Mouse (Mus musculus): ENCODE results near the gene Pdpr. TPM values are rescaled to one million over a fixed set of nuclear protein-coding genes. Genes with fewer than 3 reads are reported as not detected.
A peak's percentile ranks its signal among the peaks of the same experiment; 100 is the strongest.
"Not testable (repeated sequence)": the region's sequence is repeated elsewhere in the genome, so short reads cannot be mapped to it uniquely, and the experiment has no call there.

Pdpr gene
- polyA plus RNA-seq, 1 experiment from 2014 or later: 14.7 TPM

DNA sequence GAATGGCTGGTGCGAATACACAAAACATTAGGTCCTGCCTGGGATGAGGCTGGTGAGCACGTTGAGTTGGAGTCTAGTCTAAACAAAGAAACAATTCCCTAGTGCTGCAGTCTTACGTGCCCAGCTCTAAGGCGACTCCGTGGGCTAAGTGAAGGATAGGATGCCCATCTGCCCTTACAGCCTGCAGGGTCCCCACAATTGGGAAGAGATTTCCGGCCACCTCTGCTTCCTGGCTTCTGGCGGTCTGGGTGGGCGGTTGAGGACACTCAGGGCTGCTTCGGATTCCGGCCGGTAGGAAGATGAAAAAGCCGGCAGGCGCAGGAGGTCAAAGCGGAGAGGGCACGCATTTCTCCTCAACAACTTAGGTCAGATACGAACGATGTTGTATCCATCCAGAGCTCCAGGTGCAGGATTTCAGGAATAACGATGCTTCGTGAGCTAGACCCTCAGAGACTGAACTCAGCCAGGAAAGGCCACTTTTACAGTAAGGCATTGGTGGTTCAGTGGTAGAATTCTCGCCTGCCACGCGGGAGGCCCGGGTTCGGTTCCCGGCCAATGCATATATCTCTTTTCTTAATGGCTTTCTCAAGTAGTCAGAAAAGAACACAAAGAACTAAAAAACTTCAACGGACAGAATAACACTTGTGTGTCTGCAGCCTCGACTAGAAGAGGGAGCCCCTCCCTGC lies 32.2 kb upstream of the Pdpr start:
- Histone ChIP-seq H3K9me3 (no peaks in the 10 kb centered on the region), H3K27me3 (peaks cover 5% of the 10 kb centered on the region), H3K4me3 (replicated peaks) (peak overlapping the region; percentile 66), H3K4me2 (peak overlapping the region; percentile 77), H3K9ac (replicated peaks) (peak overlapping the region; percentile 65), H3K36me3 (peaks cover 13% of the 10 kb centered on the region), H3K4me1 (replicated peaks) (peaks cover 20% of the 10 kb centered on the region), H3K27ac (peak overlapping the region; percentile 64; the same call in 1 of the 2 replicates)
- WGBS: under 1% methylated on average over 27 of the region's 27 CpGs
- peak; percentile 86 for ATAC-seq (ENCODE audit: insufficient number of reproducible peaks, insufficient read depth, low FRiP score, low TSS enrichment, low read depth)

DNA sequence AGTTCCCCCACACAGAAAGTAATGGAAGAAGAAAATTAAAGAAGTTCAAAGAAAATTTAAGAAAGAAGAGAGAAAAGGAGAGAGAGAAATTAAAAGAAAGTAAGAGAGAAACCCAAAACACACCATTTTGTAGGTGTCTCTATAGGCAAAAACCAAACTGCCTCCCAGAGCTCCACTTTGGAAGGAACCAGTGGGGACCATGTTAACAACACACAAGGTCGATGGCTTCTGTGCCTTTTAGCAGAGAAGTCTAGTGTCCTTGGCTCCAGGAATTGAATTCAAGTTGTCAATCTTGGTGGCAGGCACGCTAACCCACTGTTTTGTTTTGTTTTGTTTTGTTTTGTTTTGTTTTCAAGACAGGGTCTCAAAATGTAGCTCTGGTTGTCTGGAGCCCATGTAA lies 31.5 kb upstream of the Pdpr start:
- Histone ChIP-seq H3K27me3 (peaks cover 5% of the 10 kb centered on the region), H3K4me1 (replicated peaks) (peaks cover 13% of the 10 kb centered on the region), H3K27ac (no peak overlapping the region), H3K36me3 (peaks cover 11% of the 10 kb centered on the region), H3K9ac (replicated peaks) (no peak overlapping the region), H3K4me3 (replicated peaks) (peak overlapping the region; percentile 66), H3K4me2 (peak overlapping the region; percentile 77), H3K9me3 (no peaks in the 10 kb centered on the region)
- WGBS: 46% methylated on average over 2 of the region's 2 CpGs
- ATAC-seq (ENCODE audit: insufficient number of reproducible peaks, insufficient read depth, low FRiP score, low TSS enrichment, low read depth): no peak

DNA sequence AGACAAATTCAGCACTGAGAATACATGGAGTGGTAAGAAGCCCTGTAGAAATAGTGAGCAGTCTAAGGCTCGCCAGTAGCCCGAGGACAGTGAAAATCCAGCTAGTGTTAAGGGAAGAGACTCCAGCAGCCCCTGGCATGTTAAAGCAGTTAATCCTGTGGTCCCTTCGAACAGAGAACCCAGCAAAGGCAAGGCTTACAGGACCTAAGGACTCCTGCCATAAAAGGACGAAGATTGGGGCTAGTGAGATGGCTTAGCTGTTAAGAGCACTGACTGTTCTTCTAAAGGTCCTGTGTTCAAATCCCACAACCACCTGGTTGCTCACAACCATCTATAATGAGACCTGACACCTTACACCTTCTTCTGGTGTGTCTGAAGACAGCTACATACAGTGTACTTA lies 28.1 kb upstream of the Pdpr start:
- 60% methylated on average over 4 of the region's 4 CpGs for WGBS
- Histone ChIP-seq H3K4me1 (replicated peaks) (peaks cover 3% of the 10 kb centered on the region), H3K4me3 (replicated peaks) (no peak overlapping the region), H3K4me2 (no peak overlapping the region), H3K9ac (replicated peaks) (no peak overlapping the region), H3K36me3 (no peaks in the 10 kb centered on the region), H3K27ac (no peak overlapping the region), H3K27me3 (no peaks in the 10 kb centered on the region; the same call in 1 of the 2 replicates), H3K9me3 (no peaks in the 10 kb centered on the region)
- no peak for ATAC-seq (ENCODE audit: insufficient number of reproducible peaks, insufficient read depth, low FRiP score, low TSS enrichment, low read depth)

DNA sequence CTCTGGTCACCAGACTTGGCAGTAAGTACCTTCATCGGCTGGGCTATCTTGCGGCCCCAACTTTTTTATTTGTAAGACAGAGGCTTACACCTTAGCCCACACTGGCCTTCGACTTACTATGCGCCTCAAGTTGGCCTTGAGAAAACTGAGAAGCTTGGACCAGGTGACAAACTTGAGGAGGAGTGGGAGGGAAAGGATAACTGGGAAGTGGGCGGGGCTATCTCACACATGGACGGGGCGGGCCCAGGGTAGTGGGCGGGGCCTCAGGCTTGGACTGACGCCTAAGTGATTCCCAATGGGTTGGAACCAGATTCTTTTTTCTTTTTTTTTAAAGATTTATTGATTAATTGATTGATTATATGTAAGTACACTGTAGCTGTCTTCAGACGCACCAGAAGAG lies 27.0 kb upstream of the Pdpr start:
- Histone ChIP-seq H3K4me3 (replicated peaks) (no peak overlapping the region), H3K27me3 (no peaks in the 10 kb centered on the region; the same call in 1 of the 2 replicates), H3K27ac (no peak overlapping the region), H3K36me3 (no peaks in the 10 kb centered on the region), H3K9ac (replicated peaks) (no peak overlapping the region), H3K9me3 (no peaks in the 10 kb centered on the region), H3K4me1 (replicated peaks) (no peaks in the 10 kb centered on the region), H3K4me2 (no peak overlapping the region)
- 33% methylated on average over 10 of the region's 10 CpGs for WGBS
- ATAC-seq (ENCODE audit: insufficient number of reproducible peaks, insufficient read depth, low FRiP score, low TSS enrichment, low read depth): no peak

DNA sequence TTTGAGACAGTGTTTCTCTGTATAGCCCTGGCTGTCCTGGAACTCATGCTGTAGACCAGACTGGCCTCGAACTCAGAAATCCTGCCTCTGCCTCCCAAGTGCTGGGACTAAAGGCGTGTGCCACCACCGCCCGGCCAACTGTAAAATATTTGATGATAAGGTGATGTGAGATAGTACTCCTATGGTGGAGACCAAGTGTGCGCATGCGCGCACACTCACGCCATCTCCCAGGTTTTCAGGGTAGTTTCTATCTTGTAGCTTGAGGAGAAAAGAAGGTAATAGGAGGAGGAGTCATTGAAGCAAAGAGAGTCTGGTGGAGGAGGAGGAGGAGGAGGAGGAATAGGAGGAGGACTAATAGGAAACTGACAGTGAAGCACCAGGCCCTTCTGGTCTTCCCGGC lies 25.8 kb upstream of the Pdpr start:
- not testable (repeated sequence) for H3K9ac ChIP-seq (replicated peaks); ATAC-seq (ENCODE audit: insufficient number of reproducible peaks, insufficient read depth, low FRiP score, low TSS enrichment, low read depth); H3K27ac ChIP-seq; H3K4me1 ChIP-seq (replicated peaks); H3K9me3 ChIP-seq; H3K4me2 ChIP-seq; H3K36me3 ChIP-seq; H3K4me3 ChIP-seq (replicated peaks); H3K27me3 ChIP-seq
- 95% methylated on average over 9 of the region's 9 CpGs for WGBS

DNA sequence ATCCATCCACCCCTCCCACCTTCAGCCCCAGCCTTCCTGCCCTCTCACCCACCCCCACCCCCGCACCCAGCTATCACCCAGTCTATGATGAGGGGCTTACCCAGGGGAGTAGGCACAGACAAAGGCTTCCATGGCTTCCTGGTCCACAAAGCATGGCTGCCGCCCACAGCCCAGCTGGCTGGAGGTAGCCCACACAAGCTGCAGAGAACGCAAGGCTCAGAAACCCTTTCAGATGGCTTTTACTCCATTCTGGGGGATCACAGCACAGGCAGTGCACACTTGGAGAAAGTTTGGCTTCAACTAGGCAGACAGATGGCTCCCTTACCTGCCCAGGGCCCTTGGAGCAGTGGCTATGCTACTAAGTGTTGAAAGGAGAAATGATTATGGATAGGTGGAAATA lies 18.5 kb upstream of the Pdpr start:
- H3K4me3 ChIP-seq (replicated peaks): no peak overlapping the region
- 78% methylated on average over 3 of the region's 3 CpGs for WGBS
- no peak for ATAC-seq (ENCODE audit: insufficient number of reproducible peaks, insufficient read depth, low FRiP score, low TSS enrichment, low read depth)
- no peak overlapping the region for H3K9ac ChIP-seq (replicated peaks)
- no peaks in the 10 kb centered on the region for H3K36me3 ChIP-seq
- H3K27me3 ChIP-seq: no peaks in the 10 kb centered on the region
- peaks cover 3% of the 10 kb centered on the region; the same call in 1 of the 2 replicates for H3K4me1 ChIP-seq (replicated peaks)
- no peak overlapping the region for H3K4me2 ChIP-seq
- H3K9me3 ChIP-seq: no peaks in the 10 kb centered on the region
- H3K27ac ChIP-seq: no peak overlapping the region

DNA sequence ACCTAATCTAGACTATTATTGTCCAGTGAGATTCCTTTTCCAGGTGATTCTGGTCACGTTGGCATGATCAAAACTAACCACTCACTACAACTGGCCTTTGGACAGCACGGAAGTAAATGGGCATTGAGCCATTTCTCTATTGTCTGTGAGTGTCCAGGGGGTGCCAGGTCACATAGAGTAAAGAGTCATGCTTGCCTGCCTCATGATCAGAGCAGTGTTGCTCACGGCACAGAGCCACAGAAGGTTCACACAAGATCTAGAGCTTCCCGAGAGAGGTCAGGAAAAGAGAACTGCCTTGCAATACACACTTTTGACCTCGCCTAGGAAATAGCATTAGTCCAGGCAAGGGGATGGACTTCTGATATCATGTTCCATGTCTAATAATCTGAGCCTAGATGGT lies 15.0 kb upstream of the Pdpr start:
- Histone ChIP-seq H3K36me3 (no peaks in the 10 kb centered on the region), H3K4me3 (replicated peaks) (no peak overlapping the region), H3K4me2 (no peak overlapping the region), H3K9ac (replicated peaks) (no peak overlapping the region), H3K4me1 (replicated peaks) (peaks cover 7% of the 10 kb centered on the region; the same call in 1 of the 2 replicates), H3K27me3 (no peaks in the 10 kb centered on the region), H3K9me3 (no peaks in the 10 kb centered on the region), H3K27ac (no peak overlapping the region)
- 80% methylated on average over 5 of the region's 5 CpGs for WGBS
- no peak for ATAC-seq (ENCODE audit: insufficient number of reproducible peaks, insufficient read depth, low FRiP score, low TSS enrichment, low read depth)

DNA sequence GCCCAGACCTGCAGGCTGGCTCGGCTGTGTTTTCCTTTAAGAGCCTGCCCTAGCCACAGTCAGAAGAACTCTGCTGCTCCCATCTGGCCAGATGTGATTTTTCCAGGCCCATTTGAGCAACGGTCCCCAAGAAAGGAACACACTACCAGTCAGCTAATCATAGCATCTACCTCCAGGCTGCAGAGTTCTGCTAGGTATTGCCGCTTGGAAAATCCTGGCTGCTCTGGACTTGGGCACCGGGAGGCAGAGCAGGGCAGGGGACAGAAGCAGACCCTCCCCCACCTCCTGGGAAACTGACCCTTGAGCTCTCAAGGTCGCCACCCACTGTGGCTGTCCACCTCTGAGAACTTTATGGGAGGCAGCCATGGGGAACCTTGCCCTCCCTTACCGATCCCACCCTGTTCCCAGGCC lies 14.6 kb upstream of the Pdpr start:
- WGBS: 25% methylated on average over 6 of the region's 6 CpGs
- Histone ChIP-seq H3K36me3 (no peaks in the 10 kb centered on the region), H3K4me2 (no peak overlapping the region), H3K27me3 (no peaks in the 10 kb centered on the region), H3K4me1 (replicated peaks) (peaks cover 7% of the 10 kb centered on the region; the same call in 1 of the 2 replicates), H3K4me3 (replicated peaks) (no peak overlapping the region), H3K27ac (no peak overlapping the region), H3K9ac (replicated peaks) (no peak overlapping the region), H3K9me3 (no peaks in the 10 kb centered on the region)
- no peak for ATAC-seq (ENCODE audit: insufficient number of reproducible peaks, insufficient read depth, low FRiP score, low TSS enrichment, low read depth)

DNA sequence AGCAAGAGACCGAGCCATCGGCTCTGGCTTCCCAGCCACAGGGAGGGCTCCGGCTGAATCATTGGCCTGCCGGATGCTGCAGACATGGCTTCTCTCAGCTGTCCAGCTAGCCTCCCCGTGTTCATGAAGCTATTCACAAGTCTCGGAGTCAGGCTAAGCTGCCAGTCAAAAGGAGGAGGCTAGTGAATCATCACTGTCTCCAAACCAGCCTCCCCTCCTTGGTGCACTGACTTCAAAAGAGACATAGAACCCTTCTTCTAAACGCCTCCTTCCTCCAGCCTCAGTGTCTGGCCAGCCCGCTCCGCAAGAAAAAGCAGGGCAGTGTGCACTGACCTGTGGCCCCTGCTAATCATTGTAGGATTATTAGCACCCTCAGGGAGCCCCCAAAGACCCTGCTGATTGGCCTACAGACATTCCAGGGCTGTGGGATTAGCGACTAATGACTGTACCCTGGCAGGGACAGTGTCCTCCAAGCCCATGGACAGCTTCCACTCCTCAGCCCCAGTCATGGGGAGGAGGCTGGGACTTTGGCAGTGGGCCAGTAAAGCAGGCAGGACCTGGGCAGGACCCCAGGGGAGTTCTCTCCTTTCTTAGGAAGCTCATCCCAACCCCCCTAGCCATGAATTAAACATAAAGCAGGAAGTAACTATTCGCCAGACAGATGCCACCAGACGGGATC lies 12.7 kb upstream of the Pdpr start:
- H3K4me1 ChIP-seq (replicated peaks): peaks cover 7% of the 10 kb centered on the region; the same call in 1 of the 2 replicates
- no peak overlapping the region for H3K4me3 ChIP-seq (replicated peaks)
- H3K27ac ChIP-seq: no peak overlapping the region
- WGBS: 55% methylated on average over 12 of the region's 12 CpGs
- no peaks in the 10 kb centered on the region for H3K36me3 ChIP-seq
- H3K4me2 ChIP-seq: no peak overlapping the region
- H3K9me3 ChIP-seq: no peaks in the 10 kb centered on the region
- no peaks in the 10 kb centered on the region for H3K27me3 ChIP-seq
- no peak overlapping the region for H3K9ac ChIP-seq (replicated peaks)
- ATAC-seq (ENCODE audit: insufficient number of reproducible peaks, insufficient read depth, low FRiP score, low TSS enrichment, low read depth): no peak

DNA sequence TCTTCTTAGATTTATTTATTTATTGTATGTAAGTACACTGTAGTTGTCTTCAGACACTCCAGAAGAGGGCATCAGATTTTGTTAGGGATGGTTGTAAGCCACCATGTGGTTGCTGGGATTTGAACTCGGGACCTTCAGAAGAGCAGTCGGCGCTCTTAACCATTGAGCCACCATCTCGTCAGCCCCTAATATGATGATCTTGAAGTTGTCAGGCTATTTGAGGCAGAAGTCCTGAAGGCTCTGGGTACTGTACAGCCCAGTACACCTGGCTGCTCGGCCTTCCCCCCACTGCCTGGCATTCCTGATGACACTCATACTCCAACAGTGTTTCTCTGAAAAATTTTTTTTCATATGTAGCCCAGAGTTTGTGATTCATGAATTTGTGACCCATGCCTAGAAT lies 10.5 kb upstream of the Pdpr start:
- H3K27ac ChIP-seq; H3K36me3 ChIP-seq; H3K9me3 ChIP-seq; H3K9ac ChIP-seq (replicated peaks); H3K27me3 ChIP-seq; H3K4me3 ChIP-seq (replicated peaks); H3K4me1 ChIP-seq (replicated peaks); ATAC-seq (ENCODE audit: insufficient number of reproducible peaks, insufficient read depth, low FRiP score, low TSS enrichment, low read depth); H3K4me2 ChIP-seq: not testable (repeated sequence)
- WGBS: 89% methylated on average over 5 of the region's 5 CpGs

DNA sequence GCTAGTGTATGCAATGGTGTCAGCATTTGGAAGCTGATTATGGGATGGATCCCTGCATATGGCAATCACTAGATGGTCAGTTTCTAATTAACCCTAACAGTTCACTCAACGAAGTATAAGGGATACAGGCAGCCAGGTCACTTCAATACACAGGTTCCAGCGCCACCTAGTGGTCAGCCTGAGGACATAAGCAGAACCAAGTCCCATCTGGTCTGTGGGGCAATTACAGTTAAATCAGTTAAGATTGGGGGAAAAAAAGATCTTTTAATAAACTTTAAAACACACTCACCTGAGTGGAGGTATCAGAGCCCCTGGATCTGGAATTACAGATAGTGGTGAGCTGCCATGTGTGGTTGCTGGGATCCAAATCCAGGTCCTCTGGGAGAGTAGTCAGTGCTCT lies 4.3 kb upstream of the Pdpr start:
- H3K4me2 ChIP-seq: no peak overlapping the region
- WGBS: 0% methylated on average over 2 of the region's 2 CpGs
- H3K4me1 ChIP-seq (replicated peaks): no peaks in the 10 kb centered on the region
- no peak overlapping the region for H3K27ac ChIP-seq
- no peak overlapping the region for H3K9ac ChIP-seq (replicated peaks)
- no peak overlapping the region for H3K4me3 ChIP-seq (replicated peaks)
- no peaks in the 10 kb centered on the region for H3K36me3 ChIP-seq
- H3K9me3 ChIP-seq: no peaks in the 10 kb centered on the region
- no peak for ATAC-seq (ENCODE audit: insufficient number of reproducible peaks, insufficient read depth, low FRiP score, low TSS enrichment, low read depth)
- no peaks in the 10 kb centered on the region for H3K27me3 ChIP-seq

DNA sequence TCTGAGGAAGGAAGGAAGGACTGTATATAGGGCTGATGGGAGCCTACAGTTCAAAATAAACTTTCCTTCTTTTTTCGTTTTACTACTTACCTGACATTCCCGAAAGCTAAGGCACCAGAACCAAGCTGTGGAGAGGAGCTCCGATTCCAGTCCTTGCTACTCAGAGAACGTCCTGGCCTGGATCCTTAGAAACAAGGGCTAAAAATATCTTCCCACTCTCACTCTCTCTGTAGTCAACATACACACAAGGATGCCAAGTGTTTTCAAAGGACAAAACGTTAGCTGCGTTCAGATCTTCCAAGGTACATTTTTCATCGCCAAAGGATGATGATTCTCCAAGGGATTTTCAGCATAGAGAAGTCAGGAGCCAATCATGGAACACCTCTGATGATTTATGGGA lies 2.7 kb upstream of the Pdpr start:
- no peak overlapping the region for H3K27ac ChIP-seq
- no peak overlapping the region for H3K9ac ChIP-seq (replicated peaks)
- no peak overlapping the region for H3K4me2 ChIP-seq
- no peaks in the 10 kb centered on the region for H3K27me3 ChIP-seq
- H3K36me3 ChIP-seq: no peaks in the 10 kb centered on the region
- no peak overlapping the region for H3K4me3 ChIP-seq (replicated peaks)
- peaks cover 5% of the 10 kb centered on the region for H3K4me1 ChIP-seq (replicated peaks)
- WGBS: 80% methylated on average over 7 of the region's 7 CpGs
- ATAC-seq (ENCODE audit: insufficient number of reproducible peaks, insufficient read depth, low FRiP score, low TSS enrichment, low read depth): no peak
- no peaks in the 10 kb centered on the region for H3K9me3 ChIP-seq
